Mouse (Mus musculus) CH12.LX (cell line): ENCODE results near the gene Pi16.

Experiments
- CTCF ChIP-seq, 2 experiments: IDR thresholded peaks in 1 of 2; conservative IDR thresholded peaks in 1 of 2; 2 replicates each; pipeline ENCODE4 v1.5.1; 2011 to 2012; ENCODE audit warnings: low read depth in 2 of 2, low read length in 2 of 2, improper control_type of control experiment in 1 of 2, inconsistent platforms in 1 of 2, mild to moderate bottlenecking in 1 of 2, moderate library complexity in 1 of 2
- EP300 ChIP-seq: IDR thresholded peaks from 2 replicates; pipeline ENCODE4 v1.6.1; 2011; ENCODE audit warnings: low read length, improper control_type of control experiment
- ETS1 ChIP-seq: conservative IDR thresholded peaks from 2 replicates; pipeline ENCODE4 v1.6.1; 2012; ENCODE audit warnings: low read depth, mild to moderate bottlenecking, inconsistent platforms, low read length, improper control_type of control experiment, moderate library complexity
- MEF2A ChIP-seq: IDR thresholded peaks from 2 replicates; pipeline ENCODE4 v1.6.1; 2014; ENCODE audit warnings: low read depth, mild to moderate bottlenecking, inconsistent platforms, low read length, improper control_type of control experiment, borderline replicate concordance
- MXI1 ChIP-seq: IDR thresholded peaks from 2 replicates; pipeline ENCODE4 v1.6.1; 2011; ENCODE audit warnings: mild to moderate bottlenecking, low read depth, low read length, improper control_type of control experiment
- POLR2A ChIP-seq: IDR thresholded peaks from 2 replicates; pipeline ENCODE4 v1.6.1; 2011; ENCODE audit warnings: low read depth, mild to moderate bottlenecking, improper control_type of control experiment, low read length
- RCOR1 ChIP-seq: conservative IDR thresholded peaks from 2 replicates; pipeline ENCODE4 v1.6.1; 2012; ENCODE audit warnings: low read depth, mild to moderate bottlenecking, inconsistent platforms, low read length, improper control_type of control experiment
- TBP ChIP-seq: conservative IDR thresholded peaks from 2 replicates; pipeline ENCODE4 v1.6.1; 2011; ENCODE audit warnings: low read depth, low read length, improper control_type of control experiment
- TCF12 ChIP-seq: IDR thresholded peaks from 2 replicates; pipeline ENCODE4 v1.6.1; 2014; ENCODE audit warnings: low read depth, mild to moderate bottlenecking, inconsistent platforms, low read length, improper control_type of control experiment
- USF2 ChIP-seq: conservative IDR thresholded peaks from 2 replicates; pipeline ENCODE4 v1.6.1; 2011; ENCODE audit warnings: low read depth, low read length, improper control_type of control experiment
- ZMIZ1 ChIP-seq: IDR thresholded peaks from 2 replicates; pipeline ENCODE4 v1.6.1; 2012; ENCODE audit warnings: low read depth, mild to moderate bottlenecking, inconsistent platforms, low read length, improper control_type of control experiment

DNA sequence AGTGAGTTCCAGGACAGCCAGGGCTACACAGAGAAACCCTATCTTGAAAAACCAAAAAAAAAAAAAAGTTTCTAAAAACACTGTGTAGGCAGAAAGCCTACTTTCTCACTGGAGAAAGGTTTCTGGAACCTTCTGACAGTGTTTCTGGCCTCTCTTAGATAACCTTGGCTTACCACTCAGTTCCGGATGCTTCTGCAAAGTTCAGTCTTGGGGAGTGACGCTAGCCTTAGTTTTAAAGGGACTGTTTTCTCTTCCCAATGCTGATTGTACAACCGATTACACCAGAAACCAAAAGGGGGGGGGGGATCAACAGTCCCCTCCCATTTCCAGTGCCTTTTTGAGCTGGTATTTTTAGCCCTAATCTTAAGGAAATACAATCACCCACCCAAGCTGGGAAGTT lies 6.1 kb downstream of the Pi16 start:
- TF ChIP-seq MEF2A (no peak), EP300 (no peak), CTCF (conservative IDR thresholded peaks at IDR 0.05 in 1 of 2, IDR thresholded peaks at IDR 0.05 in 1 of 2; ENCODE audit: low read depth in 2 of 2, low read length in 2 of 2) (no peak), RCOR1 (no peak), ETS1 (no peak), POLR2A (no peak), ZMIZ1 (no peak), MXI1 (no peak), TCF12 (no peak), TBP (no peak), USF2 (no peak)
